Mouse (Mus musculus) left cerebral cortex, adult 2 months (tissue): ENCODE measurements around the gene Slc45a2. TPM values are rescaled to one million over a fixed set of nuclear protein-coding genes. Genes with fewer than 3 reads are reported as not detected.

Experiments
- DNase-seq, 2 experiments: peaks; one replicate each; pipeline ENCODE4 v3.0.0; 2021 to 2022; ENCODE audit warnings: low spot score in 2 of 2, mixed read lengths in 1 of 2; ENCODE audit errors: extremely low spot score in 1 of 2
- H3K27ac ChIP-seq: fragments of 200-600 bp; 2 replicates; pipeline ENCODE4 v1.8.1; 2022
- H3K4me3 ChIP-seq: fragments of 200-600 bp; 2 replicates; pipeline ENCODE4 v1.8.1; 2022
- CTCF ChIP-seq: fragments of 200-600 bp; IDR thresholded peaks from 2 replicates; pipeline ENCODE4 v1.8.1; 2022; ENCODE audit warnings: antibody characterized with exemption, mild to moderate bottlenecking, moderate library complexity
- intact Hi-C: fragments of 180-260 bp; cut with DNase I; formaldehyde crosslinking; loops from one replicate; pipeline ENCODE4 v1.15.1; 2025
- long read RNA-seq, 2 experiments: library from polyadenylated mRNA; stranded (forward); transcript quantifications; one replicate each; pipeline ENCODE4 v2.0.0; 2021; ENCODE audit warnings: borderline mapping rate in 2 of 2
- total RNA-seq, 2 experiments: library from RNA; stranded (reverse); gene quantifications; 2 replicates each; pipeline ENCODE4 v1.2.3; 2021

The Slc45a2 gene
- under 1 TPM in 1 of 2 experiments, not detected in 1; 0.19 TPM for total RNA-seq
- long read RNA-seq, experiment 1, result 0 reads
- long read RNA-seq, experiment 2, result 0 reads

DNA sequence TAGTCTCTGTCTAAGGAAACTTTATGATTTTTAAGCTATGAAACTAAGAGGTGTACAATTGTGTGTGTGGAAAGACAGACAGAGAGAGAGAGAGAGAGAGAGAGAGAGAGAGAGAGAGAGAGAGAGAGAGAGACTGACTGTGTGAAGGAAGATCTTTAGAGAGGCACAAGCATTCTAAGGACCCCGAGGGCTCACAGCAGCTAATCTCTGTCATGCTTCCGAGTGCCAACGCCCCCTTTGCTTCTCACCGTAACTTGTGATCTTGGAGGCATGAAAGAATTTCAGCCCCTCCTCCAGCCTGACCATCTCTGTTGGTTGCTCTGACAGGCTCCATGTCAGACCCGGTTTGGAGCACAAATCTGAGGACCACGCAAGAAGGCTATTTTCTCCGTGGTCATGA is at the start of gene Slc45a2:
TSS of gene Slc45a2 (plus strand) at position 301 of the 400 bp plus-strand sequence.
- H3K4me3 ChIP-seq, result no peak within 1 kb of the TSS; the same call in 1 of the 2 replicates
- TF ChIP-seq CTCF, result no peak
- intact Hi-C loops, result no loop called here
- DNase-seq, result no peak
- no peak within 1 kb of the TSS for H3K27ac ChIP-seq

DNA sequence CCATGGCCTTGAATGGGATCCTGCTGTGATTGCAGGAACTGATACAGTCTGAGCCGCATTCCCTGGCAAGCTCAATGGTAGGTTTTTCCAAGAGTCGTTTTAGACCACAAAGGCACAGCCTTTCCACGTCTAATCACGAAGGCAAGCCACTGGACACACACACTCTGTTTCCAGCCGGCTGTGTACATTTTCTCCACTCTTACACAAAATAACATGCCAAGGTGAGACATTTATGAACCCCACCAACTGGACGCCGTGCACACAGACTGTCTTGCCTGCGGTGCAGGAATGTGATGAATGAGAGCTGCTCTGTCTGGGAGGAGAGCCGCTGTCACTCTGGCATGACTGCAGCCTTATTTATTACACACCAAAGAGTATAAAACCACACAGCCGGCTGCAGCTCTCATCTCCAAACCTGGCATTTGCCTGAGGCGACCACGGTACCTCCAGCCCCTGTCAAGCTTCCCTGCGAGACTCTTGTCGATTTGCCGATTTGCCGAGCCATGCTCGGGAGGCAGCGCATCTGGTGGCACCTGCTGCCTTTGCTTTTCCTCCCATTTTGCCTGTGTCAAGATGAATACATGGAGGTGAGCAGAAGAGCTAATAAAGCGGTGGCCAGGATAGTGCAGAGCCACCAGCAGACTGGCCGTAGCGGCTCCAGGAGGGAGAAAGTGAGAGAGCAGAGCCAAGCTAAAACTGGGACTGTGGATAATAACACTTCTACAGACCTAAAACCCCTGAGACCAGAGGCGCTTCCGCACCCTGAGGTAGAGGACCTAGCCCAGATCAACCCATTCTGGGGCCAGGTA is 48.4 kb upstream of the Slc45a2 start, which contains the start of gene C1qtnf3:
TSS of gene C1qtnf3 (plus strand) at position 382 of the 809 bp plus-strand sequence.
- TF ChIP-seq CTCF, result no peak
- no peak within 1 kb of the TSS for H3K4me3 ChIP-seq
- intact Hi-C loops, result no loop called here
- H3K27ac ChIP-seq, result no peak within 1 kb of the TSS
- DNase-seq, result no peak

DNA sequence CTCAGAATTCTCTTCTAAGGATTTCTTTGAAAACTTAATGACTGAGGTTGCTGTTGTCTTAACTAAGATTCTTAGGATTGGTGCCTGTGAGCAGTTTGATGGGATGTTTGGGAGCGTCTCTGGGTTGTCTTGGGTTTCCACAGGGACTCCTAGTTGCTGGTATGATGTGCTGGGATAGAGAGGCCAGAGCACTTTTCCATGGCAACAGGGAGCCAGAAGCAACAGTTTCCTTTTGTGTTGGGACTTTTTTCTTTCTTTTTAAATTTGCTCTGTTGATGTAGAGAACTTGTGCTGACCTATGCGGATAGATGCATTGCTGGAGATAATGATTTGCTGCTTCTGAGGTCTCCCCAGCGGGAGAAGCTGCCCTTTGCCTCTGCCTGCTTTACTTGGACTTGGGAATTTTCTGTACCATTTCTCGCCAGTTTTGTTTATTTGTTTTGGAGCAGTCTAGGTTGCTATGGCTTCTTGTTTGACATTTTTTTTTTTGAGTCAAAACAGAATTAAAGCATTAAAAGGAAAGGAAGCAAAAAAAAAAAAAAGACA is 47.7 kb upstream of the Slc45a2 start:
- TF ChIP-seq CTCF, result no peak
- no peak for DNase-seq
- H3K4me3 ChIP-seq, result no peak overlapping the region
- no peak overlapping the region for H3K27ac ChIP-seq
- intact Hi-C loops, result no loop called here

DNA sequence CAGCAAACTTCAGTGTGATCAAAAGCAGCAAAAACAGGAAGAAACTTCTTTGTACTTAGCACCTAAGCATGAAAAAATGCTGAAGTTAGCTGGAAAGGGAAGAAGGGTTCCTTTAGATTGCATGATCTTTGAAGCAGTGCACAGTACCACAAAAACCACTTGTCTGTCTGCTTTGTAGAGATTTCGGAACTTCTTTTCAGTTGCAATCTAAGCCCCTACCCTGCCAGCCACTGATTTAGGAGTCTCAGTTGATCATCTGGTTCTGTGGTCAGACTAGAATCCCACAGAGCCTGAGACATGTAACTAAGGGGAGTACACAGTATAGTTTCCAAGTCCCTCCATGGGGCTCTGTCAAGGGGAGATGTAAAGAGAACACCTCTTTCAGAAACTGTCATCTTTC is 47.1 kb upstream of the Slc45a2 start:
- DNase-seq, result no peak
- Histone ChIP-seq H3K27ac (no peak overlapping the region), H3K4me3 (no peak overlapping the region)
- no peak for TF ChIP-seq CTCF
- intact Hi-C loops, result no loop called here

DNA sequence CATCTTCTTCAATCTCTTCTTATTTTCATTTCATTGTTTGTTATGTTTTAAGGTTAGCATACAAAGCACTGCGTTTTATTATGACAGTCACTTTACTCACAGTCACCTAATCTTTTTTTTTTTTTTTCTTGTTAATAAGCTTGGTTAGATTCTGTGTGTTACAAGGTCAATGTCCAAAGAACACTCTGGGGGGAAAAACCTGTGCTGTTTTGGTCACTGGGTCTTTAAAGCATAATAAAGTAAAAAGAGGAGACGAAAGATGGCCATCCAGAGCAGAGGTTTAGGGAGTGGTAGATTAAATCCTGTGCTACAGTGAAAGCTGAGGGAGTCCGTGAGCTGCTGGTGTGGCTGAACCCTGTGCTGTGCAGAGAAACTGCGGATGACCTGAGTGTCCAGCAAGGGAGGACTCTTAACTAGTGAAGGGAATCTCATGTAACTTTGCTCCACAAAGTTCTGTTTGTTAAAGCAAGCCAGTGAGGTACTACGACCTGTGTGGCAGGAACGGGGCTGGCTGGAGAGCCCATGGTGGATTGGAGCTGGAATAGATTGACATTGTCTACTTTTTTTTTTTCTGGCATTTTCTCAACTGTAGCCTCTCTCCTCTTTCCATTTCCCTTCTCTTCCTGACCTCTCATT is 46.0 kb upstream of the Slc45a2 start:
- Histone ChIP-seq H3K4me3 (no peak overlapping the region), H3K27ac (no peak overlapping the region)
- intact Hi-C loops, result no loop called here
- TF ChIP-seq CTCF, result no peak
- DNase-seq, result no peak

DNA sequence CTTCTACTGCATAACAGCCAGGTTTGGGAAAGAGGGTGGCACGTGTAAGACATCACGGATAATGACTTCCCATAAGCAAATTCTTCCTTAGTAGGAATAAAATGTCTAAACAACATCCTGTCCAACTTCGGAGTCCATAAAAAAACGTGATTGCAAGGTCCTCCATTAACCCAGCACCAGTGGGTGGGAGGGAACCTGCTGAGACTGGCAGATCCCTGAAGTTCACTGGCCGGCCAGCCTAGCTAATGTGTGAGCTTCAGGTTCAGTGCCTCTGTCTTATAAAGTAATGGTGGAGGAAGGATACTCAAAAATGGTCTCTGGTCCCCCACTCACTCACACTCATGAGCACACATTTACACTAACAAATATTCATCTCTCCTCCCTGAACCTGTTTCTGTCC is 45.4 kb upstream of the Slc45a2 start:
- H3K4me3 ChIP-seq, result no peak overlapping the region
- no peak for DNase-seq
- intact Hi-C loops, result no loop called here
- no peak for TF ChIP-seq CTCF
- no peak overlapping the region for H3K27ac ChIP-seq

DNA sequence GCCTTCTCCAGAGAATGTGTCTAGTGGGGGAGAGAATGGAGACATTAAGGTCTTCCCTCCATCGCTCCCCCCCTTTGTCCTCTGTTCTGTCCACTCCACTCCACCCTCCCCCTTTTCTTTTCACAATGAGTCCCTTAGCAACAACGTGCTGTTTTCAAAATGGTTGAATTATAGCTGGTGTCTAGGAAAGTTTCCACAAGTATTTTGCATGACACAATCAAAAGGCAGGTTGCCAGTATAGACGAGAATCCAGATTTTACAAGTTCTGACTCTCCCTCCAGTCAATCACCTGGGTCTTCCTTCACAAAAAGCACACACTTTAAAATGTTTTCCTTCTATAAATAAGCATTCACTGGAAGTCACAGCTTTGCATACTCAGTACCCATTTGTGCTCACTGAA is 43.8 kb upstream of the Slc45a2 start:
- Histone ChIP-seq H3K4me3 (no peak overlapping the region), H3K27ac (no peak overlapping the region)
- DNase-seq, result no peak
- TF ChIP-seq CTCF, result no peak
- intact Hi-C loops, result no loop called here

DNA sequence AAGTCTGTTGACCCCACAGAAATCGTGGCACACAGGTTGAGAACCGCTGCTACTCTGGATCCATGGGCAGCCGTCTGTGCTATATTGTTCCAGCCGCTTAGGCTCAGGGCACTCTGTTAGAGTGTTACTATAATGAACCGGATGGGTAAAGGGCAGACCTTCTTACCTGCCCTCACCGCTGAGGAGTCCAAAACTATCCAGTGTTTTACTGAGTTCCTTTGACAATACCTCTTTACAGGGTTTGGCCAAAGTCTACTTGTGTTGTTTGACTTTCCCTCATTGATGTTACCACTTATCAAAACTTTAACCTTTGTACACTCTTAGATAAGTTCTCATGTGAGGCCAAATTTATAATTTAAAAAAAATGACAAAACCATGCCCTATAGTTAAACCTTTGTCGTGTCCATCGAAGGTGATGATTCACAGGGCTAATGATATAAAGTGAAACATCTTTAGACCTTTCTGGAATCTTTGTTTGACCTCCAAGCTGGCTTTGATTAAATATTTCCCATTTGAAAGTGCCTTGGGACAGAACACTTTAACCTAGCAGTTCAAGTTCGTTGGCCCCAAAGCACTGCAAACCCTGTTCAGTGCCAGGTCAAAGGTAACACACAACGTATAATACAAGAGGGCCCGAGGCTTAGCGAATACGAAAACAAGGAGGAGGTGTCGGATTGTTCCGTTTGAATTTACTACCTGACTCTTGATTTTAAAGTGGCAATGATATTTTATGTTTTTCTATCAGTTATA is 41.1 kb upstream of the Slc45a2 start:
- intact Hi-C loops, result no loop called here
- Histone ChIP-seq H3K4me3 (no peak overlapping the region), H3K27ac (no peak overlapping the region)
- no peak for TF ChIP-seq CTCF
- no peak for DNase-seq

DNA sequence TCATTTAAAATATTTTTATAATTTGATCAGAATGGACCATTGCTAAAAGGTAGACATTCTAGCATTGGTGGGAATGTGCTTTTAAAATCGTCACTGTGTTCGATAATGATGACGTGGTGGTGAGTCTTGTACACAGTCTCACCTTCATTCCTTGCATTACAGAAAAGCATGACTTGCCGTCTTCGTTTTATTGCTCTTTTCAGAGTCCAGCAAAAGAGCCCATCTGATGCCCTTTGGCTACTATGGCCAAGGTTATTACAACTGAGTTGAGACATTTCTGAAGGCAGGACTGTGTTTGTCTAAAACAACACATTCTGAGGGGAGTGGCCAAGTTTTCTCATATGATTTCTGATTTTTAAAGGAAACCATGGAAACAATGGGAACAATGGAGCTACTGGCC is 40.3 kb upstream of the Slc45a2 start:
- Histone ChIP-seq H3K4me3 (no peak overlapping the region), H3K27ac (no peak overlapping the region)
- no peak for TF ChIP-seq CTCF
- DNase-seq, result no peak
- intact Hi-C loops, result no loop called here

DNA sequence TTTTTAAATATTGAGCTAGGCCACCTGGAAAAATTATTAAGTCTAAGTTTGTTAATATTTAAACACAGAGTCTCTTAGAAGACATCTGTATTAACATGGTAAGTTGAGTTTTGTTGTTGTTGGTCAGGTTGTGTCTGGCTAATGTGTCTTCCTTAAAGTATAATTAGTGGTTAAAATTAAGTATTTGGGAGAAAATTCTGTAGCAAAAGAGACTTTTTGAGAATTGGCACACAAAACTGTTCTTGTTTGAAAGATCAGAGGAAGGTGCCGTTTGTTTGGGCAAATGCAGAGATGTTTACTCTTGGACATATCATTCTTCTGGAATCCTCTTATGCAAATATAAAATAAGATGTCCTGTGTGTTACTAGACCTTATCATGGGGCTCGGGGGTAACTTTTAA is 37.9 kb upstream of the Slc45a2 start:
- no peak for TF ChIP-seq CTCF
- intact Hi-C loops, result no loop called here
- no peak for DNase-seq
- Histone ChIP-seq H3K4me3 (no peak overlapping the region), H3K27ac (no peak overlapping the region)

DNA sequence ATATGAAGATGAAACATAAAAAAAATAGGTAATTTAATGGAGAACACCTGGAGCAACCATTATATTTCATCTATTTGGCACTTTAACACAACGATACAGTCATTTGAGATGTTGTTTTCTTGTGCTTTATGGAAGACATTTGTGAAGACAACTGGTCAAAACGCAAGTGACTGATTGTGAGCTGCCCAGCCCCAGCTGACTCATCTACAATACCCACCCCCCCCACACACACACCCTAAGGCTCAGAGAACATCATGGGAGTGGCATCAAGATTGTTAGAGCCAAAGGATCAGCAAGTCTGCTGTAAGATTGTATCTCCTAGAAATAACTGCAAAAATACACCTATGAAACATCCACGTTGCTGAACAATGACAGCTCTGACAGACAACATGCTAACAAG is 31.1 kb upstream of the Slc45a2 start:
- no peak for DNase-seq
- no peak for TF ChIP-seq CTCF
- H3K4me3 ChIP-seq, result no peak overlapping the region
- intact Hi-C loops, result no loop called here
- no peak overlapping the region for H3K27ac ChIP-seq

DNA sequence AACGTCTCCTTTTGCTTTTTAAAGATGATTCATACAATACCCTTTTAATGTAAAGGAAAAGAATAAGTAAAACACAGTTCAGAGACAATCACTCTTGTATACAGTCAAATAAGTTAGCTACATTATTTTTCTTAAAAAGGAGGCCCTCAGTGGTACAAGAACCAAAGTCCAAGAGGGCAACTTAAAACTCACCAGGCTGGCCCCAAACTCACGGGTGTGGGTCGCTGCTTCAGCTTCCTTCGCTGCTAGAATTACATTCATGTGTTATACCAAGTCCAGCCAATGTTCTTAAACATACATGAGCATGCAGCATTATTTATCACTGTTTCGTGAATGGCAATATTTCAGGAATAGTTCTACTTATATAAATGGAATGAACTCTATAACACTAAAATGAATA is 29.7 kb upstream of the Slc45a2 start:
- TF ChIP-seq CTCF, result no peak
- H3K4me3 ChIP-seq, result no peak overlapping the region
- intact Hi-C loops, result no loop called here
- H3K27ac ChIP-seq, result no peak overlapping the region
- no peak for DNase-seq
